Mouse (Mus musculus) C2C12 (cell line): Measurements from ENCODE around the gene Pde8a. TPM values are rescaled to one million over a fixed set of nuclear protein-coding genes. Genes with fewer than 3 reads are reported as not detected.
A peak's percentile ranks its signal among the peaks of the same experiment; 100 is the strongest.
"Not testable (repeated sequence)": the region's sequence is repeated elsewhere in the genome, so short reads cannot be mapped to it uniquely, and the experiment has no call there.

Source experiments
- H3K27me3 ChIP-seq: one replicate; pipeline ENCODE4 v1.6.1; 2011; ENCODE audit not compliant: control insufficient read depth, insufficient read depth, insufficient read length
- H3K36me3 ChIP-seq: one replicate; pipeline ENCODE4 v1.6.1; 2011; ENCODE audit not compliant: control insufficient read depth, insufficient read depth
- H3K4me3 ChIP-seq: one replicate; pipeline ENCODE4 v1.5.1; 2011; ENCODE audit warnings: mild to moderate bottlenecking, control low read depth; ENCODE audit not compliant: poor library complexity, insufficient read depth, severe bottlenecking
- H3K79me2 ChIP-seq: one replicate; pipeline ENCODE4 v1.6.1; 2011; ENCODE audit not compliant: control insufficient read depth, insufficient read depth
- H3K79me3 ChIP-seq: one replicate; pipeline ENCODE4 v1.6.1; 2011; ENCODE audit warnings: low read depth, control low read depth
- H3ac ChIP-seq: one replicate; pipeline ENCODE3; 2011; ENCODE audit warnings: low read depth; ENCODE audit not compliant: control insufficient read depth, insufficient read length
- CEBPB ChIP-seq: IDR thresholded peaks from one replicate; pipeline ENCODE4 v1.6.1; 2011; ENCODE audit warnings: low read depth, mild to moderate bottlenecking, control low read depth, moderate library complexity
- CTCF ChIP-seq: IDR thresholded peaks from one replicate; pipeline ENCODE4 v1.5.1; 2011; ENCODE audit not compliant: control insufficient read depth, insufficient read depth, insufficient read length
- FOSL1 ChIP-seq: IDR thresholded peaks from one replicate; pipeline ENCODE4 v1.8.0; 2011; ENCODE audit warnings: mild to moderate bottlenecking, low read length; ENCODE audit not compliant: poor library complexity, insufficient read depth, severe bottlenecking
- MAX ChIP-seq: IDR thresholded peaks from one replicate; pipeline ENCODE4 v1.6.1; 2011; ENCODE audit warnings: mild to moderate bottlenecking, control low read depth
- MYOD1 ChIP-seq: IDR thresholded peaks from one replicate; pipeline ENCODE4 v1.6.1; 2011; ENCODE audit warnings: low read depth; ENCODE audit not compliant: control insufficient read depth, insufficient read length
- MYOG ChIP-seq: IDR thresholded peaks from one replicate; pipeline ENCODE4 v1.6.1; 2011; ENCODE audit not compliant: control insufficient read depth, insufficient read length; ENCODE audit errors: extremely low read depth
- USF1 ChIP-seq: IDR thresholded peaks from one replicate; pipeline ENCODE4 v1.6.1; 2011; ENCODE audit warnings: low read depth, mild to moderate bottlenecking, control low read depth, moderate library complexity
- polyA plus RNA-seq: library from polyadenylated mRNA; unstranded; fragments of >200 nt; fragmentation: generic; extraction: Trizol; gene quantifications from one replicate; pipeline ENCODE4 v1.2.1, GENCODE M21; 2012; ENCODE audit warnings: missing spikeins

Gene Pde8a
- polyA plus RNA-seq, 1 experiment, result 2.1 TPM

- no peak overlapping the region for H3K4me3 ChIP-seq
- TF ChIP-seq USF1, result no peak
- no peak for TF ChIP-seq CTCF
- no peak for TF ChIP-seq MYOG
- TF ChIP-seq CEBPB, result no peak
- no peak for TF ChIP-seq FOSL1
- TF ChIP-seq MYOD1, result no peak
- no peaks in the 10 kb centered on the region for H3K79me2 ChIP-seq
- H3K79me3 ChIP-seq, result no peaks in the 10 kb centered on the region
- no peaks in the 10 kb centered on the region for H3K27me3 ChIP-seq
- H3ac ChIP-seq, result no peak overlapping the region
- H3K36me3 ChIP-seq, result no peaks in the 10 kb centered on the region
Measured at GRCm38 (mm10) chr7:81176187-81176769, 37.1 kb upstream of the Pde8a start.

- Histone ChIP-seq H3K27me3 (no peaks in the 10 kb centered on the region), H3K79me3 (no peaks in the 10 kb centered on the region), H3K36me3 (no peaks in the 10 kb centered on the region), H3K4me3 (no peak overlapping the region), H3K79me2 (no peaks in the 10 kb centered on the region), H3ac (no peak overlapping the region)
- TF ChIP-seq USF1 (no peak), MAX (peak; percentile 77), FOSL1 (peak; percentile 6), MYOD1 (peak; percentile 15)
Measured at GRCm38 (mm10) chr7:81179494-81179893, 33.9 kb upstream of the Pde8a start.

- peak overlapping the region; percentile 5 for H3ac ChIP-seq
- peak; percentile 20 for TF ChIP-seq USF1
- TF ChIP-seq MYOD1, result no peak
- peak; percentile 8 for TF ChIP-seq FOSL1
- TF ChIP-seq MYOG, result no peak
- no peak for TF ChIP-seq CEBPB
- TF ChIP-seq CTCF, result no peak
- peak; percentile 95 for TF ChIP-seq MAX
- H3K79me3 ChIP-seq, result no peaks in the 10 kb centered on the region
- no peaks in the 10 kb centered on the region for H3K79me2 ChIP-seq
- H3K36me3 ChIP-seq, result no peaks in the 10 kb centered on the region
- no peak overlapping the region for H3K4me3 ChIP-seq
- no peaks in the 10 kb centered on the region for H3K27me3 ChIP-seq
Measured at GRCm38 (mm10) chr7:81182492-81183175, 30.8 kb upstream of the Pde8a start.

GRCm38 (mm10) chr7:81183181-81183580 lies 30.2 kb upstream of the Pde8a start:
- Histone ChIP-seq H3K79me3 (no peaks in the 10 kb centered on the region), H3K4me3 (no peak overlapping the region), H3K36me3 (no peaks in the 10 kb centered on the region), H3ac (no peak overlapping the region), H3K79me2 (no peaks in the 10 kb centered on the region), H3K27me3 (no peaks in the 10 kb centered on the region)
- TF ChIP-seq CEBPB, result no peak
- no peak for TF ChIP-seq USF1

- no peaks in the 10 kb centered on the region for H3K36me3 ChIP-seq
- H3K27me3 ChIP-seq, result no peaks in the 10 kb centered on the region
- no peaks in the 10 kb centered on the region for H3K79me2 ChIP-seq
- no peak for TF ChIP-seq USF1
- peak; percentile 61 for TF ChIP-seq CEBPB
- TF ChIP-seq CTCF, result no peak
- H3ac ChIP-seq, result no peak overlapping the region
- H3K4me3 ChIP-seq, result no peak overlapping the region
- no peaks in the 10 kb centered on the region for H3K79me3 ChIP-seq
Measured at GRCm38 (mm10) chr7:81184136-81184535, 29.3 kb upstream of the Pde8a start.

- Histone ChIP-seq H3K27me3 (no peaks in the 10 kb centered on the region), H3K79me2 (no peaks in the 10 kb centered on the region), H3K4me3 (no peak overlapping the region), H3K36me3 (no peaks in the 10 kb centered on the region), H3K79me3 (no peaks in the 10 kb centered on the region), H3ac (no peak overlapping the region)
- TF ChIP-seq CTCF, result no peak
- TF ChIP-seq MYOG, result no peak
- TF ChIP-seq MYOD1, result no peak
- no peak for TF ChIP-seq USF1
- no peak for TF ChIP-seq CEBPB
- no peak for TF ChIP-seq FOSL1
- TF ChIP-seq MAX, result no peak
Measured at GRCm38 (mm10) chr7:81184651-81185050, 28.7 kb upstream of the Pde8a start.

GRCm38 (mm10) chr7:81186036-81186435 lies 27.4 kb upstream of the Pde8a start:
- H3ac ChIP-seq, H3K36me3 ChIP-seq, H3K79me2 ChIP-seq, H3K4me3 ChIP-seq, H3K79me3 ChIP-seq, H3K27me3 ChIP-seq: not testable (repeated sequence)
